Mouse (Mus musculus) urinary bladder, adult 2 months (tissue): ENCODE results near the gene Anks6. TPM values are rescaled to one million over a fixed set of nuclear protein-coding genes. Genes with fewer than 3 reads are reported as not detected.
"Not testable (repeated sequence)": the region's sequence is repeated elsewhere in the genome, so short reads cannot be mapped to it uniquely, and the experiment has no call there.

ENCODE experiments used
- DNase-seq: peaks from one replicate; pipeline ENCODE4 v3.0.0; 2022; ENCODE audit warnings: low spot score
- polyA plus RNA-seq: library from polyadenylated mRNA; depleted of rRNA; stranded (reverse); fragments of >200 nt; gene quantifications from 2 replicates; pipeline ENCODE4 v1.2.3, GENCODE M21; 2012; rRNA removed

Anks6 gene
- 4.9 and 5.9 TPM in 2 replicates for polyA plus RNA-seq

DNA sequence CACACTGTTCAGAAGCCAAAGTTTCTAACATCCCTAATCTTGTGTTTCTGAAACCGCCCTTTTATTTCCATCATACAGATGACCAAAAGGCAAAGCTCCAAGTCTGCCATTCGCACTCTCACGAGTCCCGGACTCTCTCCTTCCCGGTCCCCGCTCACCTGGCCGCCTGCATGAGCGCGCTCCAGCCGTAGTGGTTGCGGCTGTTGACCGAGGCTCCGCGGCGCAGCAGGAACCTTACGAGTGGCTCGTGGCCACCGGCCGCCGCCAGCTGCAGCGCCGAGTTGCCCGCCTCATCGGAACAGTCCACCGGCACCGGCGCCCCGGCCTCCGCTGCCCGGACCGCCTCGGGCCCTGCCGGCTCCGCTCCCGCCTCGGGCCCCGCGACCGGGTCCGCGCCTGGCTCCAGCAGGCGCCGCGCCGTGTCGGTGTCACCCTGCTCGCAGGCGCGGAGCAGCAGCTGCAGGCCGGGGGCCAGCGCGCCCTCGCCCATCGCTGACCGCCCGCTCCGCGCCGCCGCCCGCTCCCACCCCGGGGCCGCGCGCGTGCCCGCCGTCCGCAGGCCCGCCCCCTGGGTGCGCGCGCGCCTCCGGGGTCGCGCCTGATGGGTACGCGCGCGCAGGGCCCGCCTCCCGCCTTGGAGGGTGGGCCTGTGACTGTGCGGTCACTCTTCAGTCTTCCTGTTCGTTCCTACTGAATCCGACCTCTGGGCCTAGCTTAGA is at the start of gene Anks6:
Gene Anks6, minus strand, starts transcription at position 637 of the 719 bp plus-strand sequence.
- peak; percentile 59 for DNase-seq

DNA sequence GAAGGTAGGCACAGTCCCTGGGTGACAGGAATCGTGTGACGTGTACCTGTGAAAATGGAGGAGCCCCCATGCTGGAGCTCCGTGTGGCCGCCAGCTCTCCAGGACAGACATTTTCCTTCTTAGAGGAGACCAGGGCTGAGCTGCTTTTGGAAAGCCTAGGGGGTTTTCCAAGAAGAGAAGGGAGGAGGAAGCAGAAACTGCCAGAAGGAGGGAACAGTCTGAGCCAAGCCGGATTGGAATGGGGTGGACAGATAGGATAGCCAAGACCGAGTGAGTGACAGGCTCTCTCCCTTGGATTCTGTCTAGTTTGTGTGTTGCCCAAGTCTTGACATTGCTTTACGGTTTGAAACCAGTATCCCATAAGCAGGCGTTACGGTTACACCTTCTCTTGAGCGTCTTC is 46.3 kb upstream of the Anks6 start:
- DNase-seq = no peak

DNA sequence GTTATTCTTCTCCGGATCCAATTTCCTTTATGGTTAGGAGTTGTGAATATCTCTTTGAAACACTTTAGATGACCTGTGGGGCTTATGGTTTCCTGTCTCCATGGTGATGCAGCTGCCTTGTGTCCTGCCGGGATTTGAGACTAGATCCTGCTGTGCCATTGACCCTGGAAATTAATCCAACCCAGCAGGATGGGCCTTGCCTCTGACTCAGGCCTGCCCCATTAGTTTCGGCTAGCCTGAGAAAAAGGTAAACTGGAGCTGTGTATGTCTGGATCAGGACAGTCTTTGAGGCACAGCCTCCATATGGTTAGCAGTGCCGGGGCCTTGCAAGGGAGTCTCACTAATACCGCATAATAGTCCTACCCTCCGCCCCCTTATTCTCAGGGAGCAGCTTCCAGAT is 36.4 kb upstream of the Anks6 start:
- no peak for DNase-seq

GRCm38 (mm10) chr4:47093161-47093560 is 35.9 kb upstream of the Anks6 start:
- DNase-seq = no peak

- DNase-seq = no peak
These were observed 35.3 kb upstream of the Anks6 start for GRCm38 (mm10) chr4:47092387-47093021.

- no peak for DNase-seq
These were observed 34.5 kb upstream of the Anks6 start, which contains the start of gene Galnt12 for GRCm38 (mm10) chr4:47091493-47092386. TSS of gene Galnt12 (plus strand) at chr4:47091909.

GRCm38 (mm10) chr4:47088671-47089070 is 31.4 kb upstream of the Anks6 start:
- no peak for DNase-seq

DNA sequence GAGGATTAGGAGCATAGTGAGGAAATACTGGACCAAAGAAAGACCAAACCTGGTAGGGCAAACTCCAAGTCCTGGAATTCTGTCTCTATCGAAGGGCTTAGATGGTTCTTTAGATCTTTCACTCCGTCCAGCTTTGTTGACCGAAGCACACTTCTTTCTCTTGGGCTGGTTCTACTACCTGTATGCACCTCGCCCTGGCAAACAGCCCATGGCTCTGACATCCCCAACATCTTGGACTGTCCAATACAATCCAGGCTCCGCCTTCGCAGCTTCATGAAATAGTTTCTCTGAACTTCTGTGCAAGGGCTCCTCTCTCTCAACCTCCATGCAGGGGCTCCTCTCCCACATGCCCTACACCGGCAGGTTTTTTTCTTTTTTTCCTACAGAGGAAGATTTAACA is 26.6 kb upstream of the Anks6 start:
- DNase-seq = no peak

- DNase-seq = no peak
These were observed 23.4 kb upstream of the Anks6 start for GRCm38 (mm10) chr4:47080647-47081010.

GRCm38 (mm10) chr4:47079997-47080646 is 22.9 kb upstream of the Anks6 start:
- DNase-seq = no peak

GRCm38 (mm10) chr4:47075054-47075453 is 17.8 kb upstream of the Anks6 start:
- DNase-seq = no peak

DNA sequence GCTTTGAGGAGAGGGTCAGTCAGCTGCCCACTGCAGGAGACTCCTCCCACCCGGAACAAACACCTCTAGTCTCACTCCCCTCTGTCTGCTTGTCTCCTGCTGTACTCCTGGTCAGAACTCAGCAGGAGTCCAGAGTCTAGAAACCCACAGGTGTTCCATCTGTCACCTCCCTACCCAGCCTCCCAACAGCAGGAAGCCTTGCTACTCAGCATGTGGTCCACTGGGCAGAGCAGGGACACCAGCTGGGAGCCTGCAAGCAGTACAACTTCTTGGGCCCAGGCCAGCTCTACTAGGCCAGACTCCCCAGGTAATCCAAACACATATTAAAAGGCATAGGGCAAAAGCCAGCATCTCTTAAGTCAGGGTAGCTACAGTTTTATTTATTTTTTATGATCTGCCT is 3.7 kb upstream of the Anks6 start:
- no peak for DNase-seq

DNA sequence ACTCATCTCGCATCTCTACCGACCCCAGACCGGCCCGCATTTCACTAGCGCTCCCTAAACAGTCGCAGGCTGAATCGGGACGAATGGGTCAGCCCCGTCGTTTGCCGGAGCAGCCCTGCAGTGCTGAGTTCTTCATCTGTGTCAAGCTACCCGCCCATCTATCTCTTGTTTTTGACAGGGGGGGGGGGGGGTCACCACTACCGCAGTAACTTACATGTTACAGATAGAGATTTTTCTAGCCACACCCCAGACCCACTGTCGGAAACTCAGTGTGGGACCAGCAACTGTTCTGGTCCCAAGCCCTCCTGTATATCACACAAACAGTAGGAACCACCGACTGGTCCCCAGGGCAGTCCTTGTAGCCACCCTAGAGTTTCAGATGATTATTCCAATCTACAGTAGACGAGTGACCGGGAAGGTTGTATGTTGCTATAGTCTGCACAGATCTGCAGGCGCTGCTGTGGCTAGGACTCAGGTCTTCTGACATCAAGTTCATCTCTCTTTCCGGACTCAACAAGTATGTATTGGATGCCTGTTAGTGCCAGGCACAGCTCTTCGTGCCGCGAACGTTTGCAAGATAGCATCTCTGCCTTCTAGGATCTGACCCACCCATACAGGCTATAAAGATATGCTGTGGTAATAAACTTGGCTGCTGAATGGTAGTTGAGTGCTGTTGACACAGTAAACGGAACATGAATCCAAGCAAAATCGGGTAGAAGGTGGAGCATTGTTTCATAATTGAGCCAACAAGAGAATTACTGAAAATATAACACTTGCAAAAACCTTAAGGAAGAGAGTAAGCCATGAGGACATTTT is 491 bp upstream of the Anks6 start:
- DNase-seq = no peak

- DNase-seq = no peak
These were observed 1.6 kb downstream of the Anks6 start for GRCm38 (mm10) chr4:47055570-47056080.

DNA sequence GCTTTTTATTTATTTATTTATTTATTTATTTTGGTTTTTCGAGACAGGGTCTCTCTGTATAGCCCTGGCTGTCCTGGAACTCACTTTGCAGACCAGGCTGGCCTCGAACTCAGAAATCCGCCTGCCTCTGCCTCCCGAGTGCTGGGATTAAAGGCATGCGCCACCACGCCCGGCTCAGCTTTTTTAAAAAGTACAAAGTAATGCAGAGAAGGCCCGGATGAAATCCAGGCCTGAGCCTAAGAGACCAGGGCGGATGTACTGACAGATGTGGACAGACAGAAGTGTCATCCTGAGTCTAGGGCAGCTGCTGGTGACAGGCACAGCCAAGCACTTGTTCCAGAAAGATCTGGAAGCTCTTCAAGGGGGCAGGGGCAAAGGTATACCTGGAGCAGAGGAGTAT is 2.1 kb downstream of the Anks6 start:
- not testable (repeated sequence) for DNase-seq

GRCm38 (mm10) chr4:47051905-47052304 is 5.3 kb downstream of the Anks6 start:
- no peak for DNase-seq

DNA sequence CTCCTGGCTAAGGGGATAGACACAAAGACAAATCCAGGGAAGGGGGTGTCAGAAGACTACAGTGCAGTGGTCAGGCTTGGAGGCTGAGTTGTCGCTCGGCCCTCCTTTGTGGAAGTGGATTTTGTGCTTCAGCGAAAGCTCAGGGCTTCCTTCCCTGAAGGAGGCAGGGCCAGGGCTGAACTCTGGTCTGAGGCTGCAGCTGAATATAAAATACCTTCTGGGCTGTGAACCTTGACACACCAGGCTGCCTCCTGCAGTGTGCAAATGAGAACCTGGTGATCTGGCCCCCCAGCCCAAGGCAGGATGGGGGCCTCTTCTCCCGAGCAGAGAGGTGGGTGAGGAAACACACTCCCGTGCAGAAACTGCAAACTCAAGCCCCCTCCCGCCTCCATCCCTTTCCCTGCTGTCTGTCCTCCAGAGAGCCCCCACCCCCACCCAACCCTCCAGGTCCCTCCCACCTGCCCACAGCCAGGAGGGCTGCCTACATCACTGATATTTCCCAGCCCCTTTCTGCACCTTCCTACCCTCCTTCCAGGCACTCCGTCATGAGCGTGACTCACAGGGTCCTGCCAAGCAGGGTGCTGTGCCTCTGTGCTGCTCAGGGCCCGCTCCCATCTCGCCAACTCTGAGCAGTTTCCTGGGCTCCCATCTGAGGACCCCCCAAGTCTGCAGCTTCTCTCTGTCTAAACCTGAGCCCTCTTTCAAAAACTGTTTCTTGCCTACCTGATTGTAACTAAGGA is 6.4 kb downstream of the Anks6 start:
- no peak for DNase-seq

- DNase-seq = peak; percentile 84
These were observed 7.1 kb downstream of the Anks6 start for GRCm38 (mm10) chr4:47050167-47050566.

GRCm38 (mm10) chr4:47049216-47049615 is 8.0 kb downstream of the Anks6 start:
- no peak for DNase-seq

GRCm38 (mm10) chr4:47047765-47048164 is 9.5 kb downstream of the Anks6 start:
- no peak for DNase-seq
